Mouse (Mus musculus): ENCODE measurements around the gene Lpp.

GRCm38 (mm10) chr16:24406521-24406920 lies 13.2 kb downstream of the Lpp start:
- TF ChIP-seq CTCF (IDR thresholded peaks at IDR 0.05; ENCODE audit: borderline replicate concordance, insufficient read depth, low read depth, low read length) (no peak), POLR2A (IDR thresholded peaks at IDR 0.05; ENCODE audit: borderline replicate concordance, insufficient read depth, low read length) (no peak)

Data from cerebellum, adult 2 months (tissue).